Mouse (Mus musculus) embryonic facial prominence, embryonic 13.5 days (tissue): ENCODE data around the gene Evpl. TPM values are rescaled to one million over a fixed set of nuclear protein-coding genes. Genes with fewer than 3 reads are reported as not detected.

Source experiments
- ATAC-seq: fragments of 200-750 bp; cut with Nextera tagmentation; 2 replicates; pipeline ENCODE4 v1.8.0; 2017; ENCODE audit warnings: low read depth; ENCODE audit not compliant: insufficient number of reproducible peaks, insufficient read depth, low FRiP score, low TSS enrichment
- H3K27ac ChIP-seq: fragments of 300-500 bp; sonication (generic); 2 replicates; pipeline ENCODE4 v1.5.1; 2015; ENCODE audit warnings: moderate library complexity, mild to moderate bottlenecking, inconsistent platforms
- H3K27me3 ChIP-seq: fragments of 300-500 bp; sonication (generic); 2 replicates; pipeline ENCODE4 v1.6.1; 2015; ENCODE audit warnings: mild to moderate bottlenecking, inconsistent platforms
- H3K36me3 ChIP-seq: fragments of 300-500 bp; sonication (generic); 2 replicates; pipeline ENCODE4 v1.6.1; 2015; ENCODE audit warnings: mild to moderate bottlenecking, inconsistent platforms
- H3K4me1 ChIP-seq: fragments of 300-500 bp; sonication (generic); 2 replicates; pipeline ENCODE4 v1.6.1; 2015; ENCODE audit warnings: inconsistent platforms
- H3K4me2 ChIP-seq: fragments of 300-500 bp; sonication (generic); 2 replicates; pipeline ENCODE4 v1.6.1; 2015; ENCODE audit warnings: moderate library complexity, mild to moderate bottlenecking, inconsistent platforms
- H3K4me3 ChIP-seq: fragments of 300-500 bp; sonication (generic); 2 replicates; pipeline ENCODE4 v1.5.1; 2015; ENCODE audit warnings: mild to moderate bottlenecking, inconsistent platforms
- H3K9ac ChIP-seq: fragments of 300-500 bp; sonication (generic); 2 replicates; pipeline ENCODE4 v1.6.1; 2015; ENCODE audit warnings: mild to moderate bottlenecking, inconsistent platforms
- H3K9me3 ChIP-seq: fragments of 300-500 bp; sonication (generic); 2 replicates; pipeline ENCODE4 v1.6.1; 2016; ENCODE audit warnings: inconsistent platforms
- WGBS: fragments of 180-500 bp; shearing (Covaris S2); methylation state at CpG from one replicate; pipeline ENCODE4 v1.1.7; 2015; ENCODE audit warnings: mixed read lengths; 5-methylcytosine and 5-hydroxymethylcytosine counted together
- polyA plus RNA-seq: library from polyadenylated mRNA; unstranded; fragments of >200 nt; fragmentation: Nextera tagmentation; extraction: Ambion mirVana; gene quantifications from 2 replicates; pipeline ENCODE4 v1.2.1, GENCODE M21; 2015

Evpl gene
- polyA plus RNA-seq, 1 experiment from 2014 or later: 4.8 TPM

GRCm38 (mm10) chr11:116254627-116255026, 16.8 kb upstream of the Evpl start:
- no peak for ATAC-seq
- Histone ChIP-seq H3K27ac (no peak overlapping the region), H3K27me3 (no peaks in the 10 kb centered on the region), H3K4me1 (0 out of 2 replicates have a peak, but pooled peaks cover 4% of the 10 kb centered on the region), H3K9ac (no peak overlapping the region), H3K4me2 (no peak overlapping the region), H3K9me3 (no peaks in the 10 kb centered on the region), H3K36me3 (peaks cover 100% of the 10 kb centered on the region), H3K4me3 (no peak overlapping the region)
- WGBS: 91% methylated on average over 9 of the region's 9 CpGs

- Histone ChIP-seq H3K4me1 (0 out of 2 replicates have a peak, but pooled peaks cover 4% of the 10 kb centered on the region), H3K36me3 (peaks cover 100% of the 10 kb centered on the region), H3K4me2 (no peak overlapping the region), H3K9ac (no peak overlapping the region), H3K27ac (no peak overlapping the region), H3K9me3 (no peaks in the 10 kb centered on the region), H3K4me3 (no peak overlapping the region), H3K27me3 (no peaks in the 10 kb centered on the region)
- whole genome bisulfite sequencing: 67% methylated on average over 3 of the region's 3 CpGs
- no peak for ATAC-seq
Measured at GRCm38 (mm10) chr11:116253076-116253600, 15.3 kb upstream of the Evpl start.

- no peak for ATAC-seq
- H3K36me3 ChIP-seq: peaks cover 100% of the 10 kb centered on the region
- H3K4me2 ChIP-seq: no peak overlapping the region
- H3K4me3 ChIP-seq: no peak overlapping the region
- H3K9me3 ChIP-seq: no peaks in the 10 kb centered on the region
- H3K27me3 ChIP-seq: no peaks in the 10 kb centered on the region
- H3K9ac ChIP-seq: no peak overlapping the region
- WGBS: 92% methylated on average over 8 of the region's 8 CpGs
- H3K27ac ChIP-seq: no peak overlapping the region
- no peaks in the 10 kb centered on the region for H3K4me1 ChIP-seq
Measured at GRCm38 (mm10) chr11:116250898-116251297, 13.0 kb upstream of the Evpl start.

- no peak overlapping the region for H3K4me2 ChIP-seq
Measured at GRCm38 (mm10) chr11:116247502-116248222, 9.8 kb upstream of the Evpl start.

GRCm38 (mm10) chr11:116245616-116246015, 7.7 kb upstream of the Evpl start:
- no peak overlapping the region for H3K4me3 ChIP-seq
- no peaks in the 10 kb centered on the region for H3K9me3 ChIP-seq
- no peak overlapping the region for H3K4me2 ChIP-seq
- no peak for ATAC-seq
- WGBS: 80% methylated on average over 6 of the region's 6 CpGs
- no peak overlapping the region for H3K27ac ChIP-seq
- no peaks in the 10 kb centered on the region for H3K27me3 ChIP-seq
- no peak overlapping the region for H3K9ac ChIP-seq
- peaks cover 9% of the 10 kb centered on the region for H3K4me1 ChIP-seq
- H3K36me3 ChIP-seq: peaks cover 75% of the 10 kb centered on the region

More at GRCm38 (mm10) chr11:116247502-116248222, 9.8 kb upstream of the Evpl start:
- Histone ChIP-seq H3K9ac (no peak overlapping the region), H3K4me3 (no peak overlapping the region), H3K4me1 (no peaks in the 10 kb centered on the region), H3K27me3 (no peaks in the 10 kb centered on the region), H3K27ac (0 out of 2 replicates have a peak overlapping the region, but pooled peaks have one; percentile 7), H3K36me3 (peaks cover 95% of the 10 kb centered on the region), H3K9me3 (no peaks in the 10 kb centered on the region)
- no peak for ATAC-seq
- 73% methylated on average over 14 of the region's 14 CpGs for WGBS

GRCm38 (mm10) chr11:116244580-116244979, 6.7 kb upstream of the Evpl start:
- Histone ChIP-seq H3K4me1 (peaks cover 9% of the 10 kb centered on the region), H3K27ac (no peak overlapping the region), H3K36me3 (peaks cover 65% of the 10 kb centered on the region), H3K27me3 (no peaks in the 10 kb centered on the region), H3K4me2 (no peak overlapping the region), H3K4me3 (no peak overlapping the region), H3K9me3 (no peaks in the 10 kb centered on the region), H3K9ac (no peak overlapping the region)
- ATAC-seq: no peak
- WGBS: 86% methylated on average over 8 of the region's 8 CpGs

- Histone ChIP-seq H3K9ac (peak overlapping the region; percentile 46; the same call in 1 of the 2 replicates), H3K9me3 (no peaks in the 10 kb centered on the region), H3K36me3 (peaks cover 37% of the 10 kb centered on the region), H3K27ac (peak overlapping the region; percentile 44; the same call in 1 of the 2 replicates), H3K4me2 (no peak overlapping the region), H3K27me3 (peaks cover 21% of the 10 kb centered on the region), H3K4me1 (peaks cover 15% of the 10 kb centered on the region), H3K4me3 (no peak overlapping the region)
- 26% methylated on average over 12 of the region's 12 CpGs for WGBS
- no peak for ATAC-seq
Measured at GRCm38 (mm10) chr11:116241744-116242235, 3.9 kb upstream of the Evpl start.

GRCm38 (mm10) chr11:116239797-116240196, 1.9 kb upstream of the Evpl start:
- no peak overlapping the region for H3K27ac ChIP-seq
- peaks cover 15% of the 10 kb centered on the region for H3K4me1 ChIP-seq
- H3K4me2 ChIP-seq: no peak overlapping the region
- peaks cover 17% of the 10 kb centered on the region for H3K36me3 ChIP-seq
- H3K27me3 ChIP-seq: peaks cover 22% of the 10 kb centered on the region
- WGBS: 16% methylated on average over 7 of the region's 7 CpGs
- ATAC-seq: no peak
- no peak overlapping the region for H3K4me3 ChIP-seq
- no peak overlapping the region for H3K9ac ChIP-seq
- H3K9me3 ChIP-seq: no peaks in the 10 kb centered on the region

GRCm38 (mm10) chr11:116234901-116235300, 3.0 kb downstream of the Evpl start:
- 86% methylated on average over 8 of the region's 8 CpGs for WGBS
- no peak overlapping the region for H3K9ac ChIP-seq
- no peak overlapping the region for H3K4me2 ChIP-seq
- no peak for ATAC-seq
- no peak overlapping the region for H3K27ac ChIP-seq
- no peaks in the 10 kb centered on the region for H3K36me3 ChIP-seq
- H3K4me3 ChIP-seq: no peak overlapping the region
- H3K27me3 ChIP-seq: peaks cover 37% of the 10 kb centered on the region
- peaks cover 6% of the 10 kb centered on the region; the same call in 1 of the 2 replicates for H3K4me1 ChIP-seq
- no peaks in the 10 kb centered on the region for H3K9me3 ChIP-seq

GRCm38 (mm10) chr11:116232427-116232826, 5.5 kb downstream of the Evpl start:
- Histone ChIP-seq H3K27ac (no peak overlapping the region), H3K4me2 (peak overlapping the region; percentile 43), H3K4me3 (no peak overlapping the region), H3K27me3 (peaks cover 23% of the 10 kb centered on the region), H3K9ac (peak overlapping the region; percentile 56), H3K4me1 (0 out of 2 replicates have a peak, but pooled peaks cover 9% of the 10 kb centered on the region), H3K36me3 (0 out of 2 replicates have a peak, but pooled peaks cover 3% of the 10 kb centered on the region), H3K9me3 (no peaks in the 10 kb centered on the region)
- no peak for ATAC-seq
- WGBS: 27% methylated on average over 17 of the region's 17 CpGs

GRCm38 (mm10) chr11:116228699-116229098, 9.2 kb downstream of the Evpl start:
- peaks cover 18% of the 10 kb centered on the region for H3K36me3 ChIP-seq
- no peak for ATAC-seq
- H3K9me3 ChIP-seq: no peaks in the 10 kb centered on the region
- no peak overlapping the region for H3K27ac ChIP-seq
- H3K4me1 ChIP-seq: 0 out of 2 replicates have a peak, but pooled peaks cover 9% of the 10 kb centered on the region
- 59% methylated on average over 4 of the region's 4 CpGs for WGBS
- no peak overlapping the region for H3K4me3 ChIP-seq
- H3K4me2 ChIP-seq: no peak overlapping the region
- peaks cover 29% of the 10 kb centered on the region for H3K27me3 ChIP-seq
- H3K9ac ChIP-seq: no peak overlapping the region

GRCm38 (mm10) chr11:116226414-116226813, 11.5 kb downstream of the Evpl start:
- Histone ChIP-seq H3K9me3 (no peaks in the 10 kb centered on the region), H3K4me3 (no peak overlapping the region), H3K4me2 (no peak overlapping the region), H3K36me3 (peaks cover 21% of the 10 kb centered on the region), H3K27ac (no peak overlapping the region), H3K4me1 (peaks cover 19% of the 10 kb centered on the region), H3K9ac (no peak overlapping the region), H3K27me3 (peaks cover 38% of the 10 kb centered on the region)
- WGBS: 3% methylated on average over 2 of the region's 2 CpGs
- ATAC-seq: no peak
